Mouse (Mus musculus): Measurements from ENCODE around the gene Epm2aip1. TPM values are rescaled to one million over a fixed set of nuclear protein-coding genes. Genes with fewer than 3 reads are reported as not detected.
A peak's percentile ranks its signal among the peaks of the same experiment; 100 is the strongest.

Epm2aip1 gene
- polyA plus RNA-seq, 1 experiment from 2014 or later, result 26.5 TPM

DNA sequence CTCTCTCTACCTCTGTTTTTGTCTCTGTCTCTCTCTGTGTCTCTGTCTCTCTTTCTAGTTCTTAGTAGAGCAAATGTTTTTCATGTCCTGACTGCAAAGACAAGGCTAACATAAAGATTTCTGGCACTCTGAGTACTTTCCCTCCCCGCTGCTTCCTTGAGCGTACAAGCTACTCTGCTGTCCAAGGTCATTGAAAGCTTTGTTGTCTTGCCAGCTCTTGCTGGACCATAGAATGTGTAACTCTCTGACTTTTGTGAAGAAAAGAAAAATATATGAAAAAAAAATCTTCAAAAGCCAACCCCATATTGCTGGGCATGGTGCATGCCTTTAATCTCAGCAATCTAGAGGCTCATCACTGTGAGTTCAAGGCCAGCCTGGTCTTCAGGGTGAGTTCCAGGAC, 26.9 kb downstream of the Epm2aip1 start:
- Histone ChIP-seq H3K4me3 (ENCODE audit: low read length) (no peak overlapping the region), H3K36me3 (ENCODE audit: insufficient read depth, low read length) (no peaks in the 10 kb centered on the region), H3K4me1 (ENCODE audit: insufficient read depth, low read length) (no peaks in the 10 kb centered on the region), H3K9me3 (ENCODE audit: low read length) (no peaks in the 10 kb centered on the region), H3K27me3 (ENCODE audit: insufficient read depth, low read length) (no peaks in the 10 kb centered on the region), H3K27ac (ENCODE audit: low read length) (no peak overlapping the region; the same call in 1 of the 2 replicates), H3K4me2 (replicated peaks; ENCODE audit: low read depth, low read length) (no peak overlapping the region), H3K9ac (replicated peaks; ENCODE audit: low read length) (no peak overlapping the region)
- no peak for ATAC-seq (ENCODE audit: low FRiP score, low TSS enrichment)
- 66% methylated on average over 2 of the region's 2 CpGs for WGBS

DNA sequence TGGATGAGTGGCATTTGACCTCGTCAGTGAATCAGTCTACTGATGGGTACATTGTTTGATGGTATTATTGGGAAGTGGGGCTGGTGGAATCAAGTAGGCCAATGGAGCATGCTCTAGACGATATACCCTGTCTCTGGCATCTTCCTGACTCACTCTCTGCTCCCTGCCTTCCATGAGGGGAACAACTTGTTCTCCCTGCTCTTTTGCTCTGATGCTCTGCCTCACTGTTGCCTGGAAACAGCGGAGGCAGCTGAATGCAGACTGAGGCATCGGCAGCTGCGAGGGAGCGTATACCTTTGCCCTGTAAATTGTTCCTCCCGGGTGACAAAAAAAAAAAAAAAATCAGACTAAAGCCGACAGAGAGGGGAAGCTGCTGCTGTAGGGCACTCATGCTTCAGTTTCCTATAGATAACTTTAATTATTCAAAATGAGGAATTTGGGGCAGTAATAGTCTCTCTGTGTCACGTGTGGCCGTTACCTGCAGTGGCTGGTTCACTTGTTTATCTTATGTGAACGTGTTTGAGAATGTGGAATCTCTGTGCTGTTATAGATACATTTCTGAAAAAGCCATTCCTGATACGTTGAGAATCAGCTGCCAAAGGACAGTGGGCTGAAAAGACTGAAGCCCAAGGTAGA, 30.6 kb downstream of the Epm2aip1 start:
- Histone ChIP-seq H3K27ac (ENCODE audit: low read length) (no peak overlapping the region), H3K27me3 (ENCODE audit: insufficient read depth, low read length) (no peaks in the 10 kb centered on the region)
- no peak for ATAC-seq (ENCODE audit: low FRiP score, low TSS enrichment)

DNA sequence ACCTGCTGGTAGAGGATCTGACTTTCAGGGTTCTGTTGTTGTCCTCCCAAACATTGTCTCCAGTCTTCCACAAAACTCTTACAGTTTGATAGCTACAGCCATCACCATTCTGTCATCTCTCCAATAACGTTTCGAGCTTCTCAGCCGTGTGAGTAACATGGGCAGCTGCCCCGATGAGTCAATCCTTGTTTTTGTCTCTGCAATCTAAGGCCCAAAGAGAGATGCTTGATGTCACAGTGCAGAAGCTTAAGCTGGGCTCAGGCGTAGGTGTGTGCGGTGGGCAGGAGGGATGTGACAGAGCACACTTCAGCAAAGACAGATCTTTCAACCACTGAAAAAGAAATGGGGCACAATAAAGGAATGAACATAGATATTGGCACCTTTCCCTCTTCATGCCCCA, 32.3 kb downstream of the Epm2aip1 start:
- Histone ChIP-seq H3K27me3 (ENCODE audit: insufficient read depth, low read length) (peaks cover under 1% of the 10 kb centered on the region; the same call in 1 of the 2 replicates), H3K36me3 (ENCODE audit: insufficient read depth, low read length) (no peaks in the 10 kb centered on the region), H3K4me3 (ENCODE audit: low read length) (no peak overlapping the region), H3K9me3 (ENCODE audit: low read length) (no peaks in the 10 kb centered on the region), H3K9ac (replicated peaks; ENCODE audit: low read length) (no peak overlapping the region), H3K4me1 (ENCODE audit: insufficient read depth, low read length) (no peaks in the 10 kb centered on the region), H3K27ac (ENCODE audit: low read length) (no peak overlapping the region), H3K4me2 (replicated peaks; ENCODE audit: low read depth, low read length) (no peak overlapping the region)
- 90% methylated on average over 6 of the region's 6 CpGs for WGBS
- ATAC-seq (ENCODE audit: low FRiP score, low TSS enrichment), result no peak

More for the DNA sequence above, 30.6 kb downstream of the Epm2aip1 start:
- 73% methylated on average over 12 of the region's 12 CpGs for whole genome bisulfite sequencing
- Histone ChIP-seq H3K4me3 (ENCODE audit: low read length) (no peak overlapping the region), H3K9me3 (ENCODE audit: low read length) (no peaks in the 10 kb centered on the region), H3K4me2 (replicated peaks; ENCODE audit: low read depth, low read length) (no peak overlapping the region), H3K36me3 (ENCODE audit: insufficient read depth, low read length) (no peaks in the 10 kb centered on the region), H3K4me1 (ENCODE audit: insufficient read depth, low read length) (no peaks in the 10 kb centered on the region), H3K9ac (replicated peaks; ENCODE audit: low read length) (no peak overlapping the region)

DNA sequence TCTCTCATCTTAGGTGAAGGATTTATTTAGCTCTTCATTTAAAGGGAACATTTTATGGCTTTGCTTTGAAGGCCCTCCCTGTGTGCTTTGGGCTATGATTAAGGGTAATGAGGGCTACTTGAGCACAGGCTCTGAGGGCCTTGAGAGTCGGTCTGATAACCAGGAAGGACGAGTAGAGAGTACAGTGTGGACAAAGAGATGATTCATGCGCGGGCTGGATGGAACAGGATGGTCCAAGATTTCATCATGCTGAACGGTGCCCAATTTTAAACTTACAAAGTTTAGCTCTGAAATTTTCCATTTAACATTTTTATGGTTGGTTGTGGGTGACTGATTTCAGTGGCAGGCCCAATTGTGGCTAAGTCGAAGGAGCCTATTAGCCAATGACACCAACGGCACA, 34.4 kb downstream of the Epm2aip1 start:
- H3K4me1 ChIP-seq (ENCODE audit: insufficient read depth, low read length), result peaks cover under 1% of the 10 kb centered on the region
- WGBS, result 71% methylated on average over 7 of the region's 7 CpGs
- H3K27me3 ChIP-seq (ENCODE audit: insufficient read depth, low read length), result peaks cover 17% of the 10 kb centered on the region
- H3K27ac ChIP-seq (ENCODE audit: low read length), result no peak overlapping the region
- peaks cover 12% of the 10 kb centered on the region for H3K9me3 ChIP-seq (ENCODE audit: low read length)
- no peak overlapping the region for H3K4me3 ChIP-seq (ENCODE audit: low read length)
- H3K9ac ChIP-seq (replicated peaks; ENCODE audit: low read length), result no peak overlapping the region
- ATAC-seq (ENCODE audit: low FRiP score, low TSS enrichment), result no peak
- H3K36me3 ChIP-seq (ENCODE audit: insufficient read depth, low read length), result no peaks in the 10 kb centered on the region
- H3K4me2 ChIP-seq (replicated peaks; ENCODE audit: low read depth, low read length), result no peak overlapping the region

DNA sequence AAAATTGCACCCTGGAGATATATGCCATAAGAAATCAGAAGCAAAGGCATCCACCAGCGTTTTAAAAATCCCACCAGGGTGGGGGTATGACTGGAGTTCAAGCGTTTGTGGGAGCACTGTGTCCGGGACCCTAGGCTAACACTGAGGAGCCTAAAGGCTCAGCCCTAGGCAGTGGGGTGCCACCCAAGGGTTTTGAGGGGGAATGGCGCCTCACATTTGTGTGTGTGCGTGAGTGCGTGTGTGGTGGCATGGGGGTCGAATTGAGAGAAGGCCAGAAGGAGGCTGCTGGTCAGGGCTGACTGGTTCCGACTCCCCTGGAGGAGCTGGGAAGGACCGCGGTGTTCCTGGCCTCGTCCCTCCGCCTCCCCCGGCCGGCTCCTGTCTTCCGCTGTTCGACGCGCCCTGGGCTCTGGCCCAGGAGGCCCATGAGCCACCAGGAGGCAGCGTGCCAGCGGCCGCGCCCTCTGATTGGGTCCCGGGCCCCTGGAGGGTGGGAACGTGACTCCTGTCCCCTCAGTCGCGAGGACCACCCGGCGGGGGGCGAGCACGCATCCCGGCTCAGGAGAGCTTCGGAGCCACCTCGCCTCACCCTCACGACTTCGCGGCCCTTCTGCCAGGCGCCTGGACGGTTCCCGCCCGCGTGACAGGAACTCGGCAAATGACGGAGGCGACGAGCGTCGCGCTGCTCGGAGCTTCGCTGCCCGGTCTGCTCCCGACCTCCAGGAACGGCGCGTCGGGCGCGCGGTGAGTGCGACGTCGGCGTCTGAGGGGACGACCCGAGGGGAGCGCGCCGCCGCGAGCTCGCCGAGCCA, 39.5 kb downstream of the Epm2aip1 start, which contains the start of gene Trank1:
Trank1 (plus strand) TSS at position 709 of the 812 bp plus-strand sequence.
- 7% methylated on average over 63 of the region's 72 CpGs for WGBS
- Histone ChIP-seq H3K9ac (replicated peaks; ENCODE audit: low read length) (peak within 1 kb of the TSS; percentile 39), H3K4me3 (ENCODE audit: low read length) (peak within 1 kb of the TSS; percentile 54), H3K4me1 (ENCODE audit: insufficient read depth, low read length) (peaks cover 19% of the 10 kb centered on the region), H3K9me3 (ENCODE audit: low read length) (peaks cover 17% of the 10 kb centered on the region), H3K36me3 (ENCODE audit: insufficient read depth, low read length) (no peaks in the 10 kb centered on the region), H3K27ac (ENCODE audit: low read length) (no peak within 1 kb of the TSS), H3K4me2 (replicated peaks; ENCODE audit: low read depth, low read length) (peak within 1 kb of the TSS; percentile 84), H3K27me3 (ENCODE audit: insufficient read depth, low read length) (peaks cover 53% of the 10 kb centered on the region)
- ATAC-seq (ENCODE audit: low FRiP score, low TSS enrichment), result peak; percentile 79

DNA sequence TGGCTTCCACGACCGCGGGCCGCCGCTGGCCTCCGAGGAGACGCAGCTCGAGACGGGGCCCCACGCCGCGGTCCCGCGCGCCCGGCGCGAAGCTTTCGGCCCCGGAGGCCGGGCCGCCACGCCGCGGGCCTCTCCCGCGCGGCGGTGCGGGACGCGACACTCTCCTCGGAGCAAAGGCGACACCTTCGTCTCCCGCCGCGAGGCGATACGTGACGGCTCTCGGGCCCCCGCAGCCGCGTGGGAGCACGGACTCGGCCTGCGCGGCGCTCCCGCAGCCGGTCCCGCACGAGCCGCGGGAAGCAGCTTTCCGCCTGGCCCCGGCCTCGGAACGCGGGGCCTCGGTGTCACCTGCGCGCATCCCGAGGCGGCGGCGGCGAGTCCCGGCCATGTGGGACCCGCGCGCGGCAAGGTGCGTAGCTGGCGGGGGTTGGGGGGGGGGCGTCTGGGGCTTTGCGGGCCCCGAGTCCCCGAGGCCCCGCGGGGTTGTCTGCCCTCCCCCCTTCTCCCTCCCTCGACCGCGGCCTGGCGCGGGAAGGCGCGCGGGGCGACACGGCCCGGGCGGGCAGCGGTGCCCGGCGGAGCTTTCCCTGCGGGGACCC, 40.2 kb downstream of the Epm2aip1 start:
- peak overlapping the region; percentile 84 for H3K4me2 ChIP-seq (replicated peaks; ENCODE audit: low read depth, low read length)
- peaks cover 53% of the 10 kb centered on the region for H3K27me3 ChIP-seq (ENCODE audit: insufficient read depth, low read length)
- peaks cover 19% of the 10 kb centered on the region for H3K4me1 ChIP-seq (ENCODE audit: insufficient read depth, low read length)
- peak; percentile 32; the same call in 1 of the 2 replicates for ATAC-seq (ENCODE audit: low FRiP score, low TSS enrichment)
- peak overlapping the region; percentile 39 for H3K9ac ChIP-seq (replicated peaks; ENCODE audit: low read length)
- peaks cover 17% of the 10 kb centered on the region for H3K9me3 ChIP-seq (ENCODE audit: low read length)
- 1% methylated on average over 56 of the region's 98 CpGs for WGBS
- peak overlapping the region; percentile 54 for H3K4me3 ChIP-seq (ENCODE audit: low read length)
- no peak overlapping the region for H3K27ac ChIP-seq (ENCODE audit: low read length)
- H3K36me3 ChIP-seq (ENCODE audit: insufficient read depth, low read length), result no peaks in the 10 kb centered on the region

DNA sequence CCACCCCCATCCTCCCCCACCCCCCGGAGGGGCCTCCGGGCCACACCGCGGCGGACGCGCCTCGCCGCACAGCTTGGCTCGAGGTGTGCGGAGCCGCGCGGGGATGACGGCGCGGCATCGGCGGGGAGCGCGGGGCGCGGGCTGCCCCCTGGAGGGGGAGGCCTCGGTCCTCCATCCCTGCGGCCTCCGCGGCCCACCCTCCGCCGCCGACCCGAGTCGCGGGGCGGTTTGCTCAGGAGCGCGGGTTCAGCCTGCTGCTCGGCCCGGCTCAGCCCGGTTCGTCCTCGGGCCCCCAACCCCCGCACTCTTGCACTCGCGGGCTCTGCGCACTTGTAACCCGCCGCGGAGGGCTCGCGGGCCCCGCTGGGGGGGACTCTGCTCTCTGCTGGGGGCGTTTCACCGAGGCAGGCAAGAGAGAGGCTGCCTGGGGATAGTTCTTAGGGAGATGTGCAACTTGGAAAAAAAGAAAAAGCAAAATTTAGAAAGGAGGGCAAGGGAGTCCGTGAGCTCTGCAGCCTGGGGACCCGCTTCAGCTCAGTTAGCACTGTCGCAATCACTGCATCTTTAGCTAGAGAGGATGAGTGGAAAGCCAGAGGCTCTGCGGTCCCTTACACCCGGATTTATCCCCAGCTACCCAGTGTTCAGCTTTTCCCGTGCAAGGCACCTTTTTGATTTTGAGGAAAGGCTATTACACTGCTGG, 40.9 kb downstream of the Epm2aip1 start:
- no peak overlapping the region for H3K27ac ChIP-seq (ENCODE audit: low read length)
- no peaks in the 10 kb centered on the region for H3K36me3 ChIP-seq (ENCODE audit: insufficient read depth, low read length)
- peak; percentile 44; the same call in 1 of the 2 replicates for ATAC-seq (ENCODE audit: low FRiP score, low TSS enrichment)
- H3K4me1 ChIP-seq (ENCODE audit: insufficient read depth, low read length), result peaks cover 19% of the 10 kb centered on the region
- H3K27me3 ChIP-seq (ENCODE audit: insufficient read depth, low read length), result peaks cover 53% of the 10 kb centered on the region
- H3K9me3 ChIP-seq (ENCODE audit: low read length), result peaks cover 17% of the 10 kb centered on the region
- H3K4me2 ChIP-seq (replicated peaks; ENCODE audit: low read depth, low read length), result peak overlapping the region; percentile 84
- peak overlapping the region; percentile 39 for H3K9ac ChIP-seq (replicated peaks; ENCODE audit: low read length)
- peak overlapping the region; percentile 54 for H3K4me3 ChIP-seq (ENCODE audit: low read length)
- under 1% methylated on average over 23 of the region's 59 CpGs for WGBS

DNA sequence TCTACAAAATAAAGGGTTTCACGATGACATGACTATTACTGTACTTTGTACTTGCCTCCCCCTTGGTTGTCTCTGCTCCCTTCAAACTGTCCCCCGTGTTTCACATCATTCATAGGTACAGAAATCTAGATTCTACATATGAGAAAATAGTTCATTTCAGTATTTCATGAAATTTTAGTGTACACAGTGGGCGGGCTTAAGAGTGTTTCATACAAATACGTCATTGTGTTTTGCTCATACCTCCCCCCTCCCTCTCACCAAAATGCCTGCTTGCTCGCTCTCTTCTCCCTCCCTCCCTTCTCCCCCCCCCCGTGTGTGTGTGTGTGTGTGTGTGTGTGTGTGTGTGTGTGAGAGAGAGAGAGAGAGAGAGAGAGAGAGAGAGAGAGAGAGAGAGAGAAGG, 41.6 kb downstream of the Epm2aip1 start:
- Histone ChIP-seq H3K4me3 (ENCODE audit: low read length) (no peak overlapping the region), H3K36me3 (ENCODE audit: insufficient read depth, low read length) (no peaks in the 10 kb centered on the region), H3K4me2 (replicated peaks; ENCODE audit: low read depth, low read length) (no peak overlapping the region), H3K27ac (ENCODE audit: low read length) (no peak overlapping the region), H3K4me1 (ENCODE audit: insufficient read depth, low read length) (peaks cover 19% of the 10 kb centered on the region), H3K27me3 (ENCODE audit: insufficient read depth, low read length) (peaks cover 53% of the 10 kb centered on the region), H3K9ac (replicated peaks; ENCODE audit: low read length) (no peak overlapping the region), H3K9me3 (ENCODE audit: low read length) (peaks cover 17% of the 10 kb centered on the region)
- ATAC-seq (ENCODE audit: low FRiP score, low TSS enrichment), result no peak
- WGBS, result 14% methylated on average over 5 of the region's 6 CpGs

DNA sequence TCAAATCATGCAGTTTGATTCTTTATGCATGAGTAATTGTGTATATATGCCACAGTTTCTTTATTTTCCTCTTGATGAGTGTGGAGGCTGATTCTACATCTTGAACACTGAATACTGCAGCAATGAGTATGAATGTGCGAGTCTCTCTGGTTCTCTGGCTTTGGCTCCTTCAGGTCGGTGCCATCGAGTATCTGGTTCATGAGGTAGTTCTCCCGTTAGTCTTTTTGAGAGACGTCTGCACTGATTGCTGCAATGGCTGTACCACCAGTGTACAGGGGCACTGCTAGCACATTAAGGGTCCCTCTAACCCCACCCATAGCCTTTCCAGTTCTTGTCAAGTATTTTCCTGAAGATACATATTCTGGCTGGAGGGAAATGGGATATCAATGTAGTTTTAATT, 42.1 kb downstream of the Epm2aip1 start:
- peaks cover 53% of the 10 kb centered on the region for H3K27me3 ChIP-seq (ENCODE audit: insufficient read depth, low read length)
- no peak for ATAC-seq (ENCODE audit: low FRiP score, low TSS enrichment)
- WGBS, result 24% methylated on average over 5 of the region's 5 CpGs

More for the DNA sequence above, 42.1 kb downstream of the Epm2aip1 start:
- H3K4me2 ChIP-seq (replicated peaks; ENCODE audit: low read depth, low read length), result no peak overlapping the region
- H3K4me1 ChIP-seq (ENCODE audit: insufficient read depth, low read length), result peaks cover 19% of the 10 kb centered on the region
- H3K4me3 ChIP-seq (ENCODE audit: low read length), result no peak overlapping the region
- no peak overlapping the region for H3K27ac ChIP-seq (ENCODE audit: low read length)
- no peak overlapping the region for H3K9ac ChIP-seq (replicated peaks; ENCODE audit: low read length)
- no peaks in the 10 kb centered on the region for H3K36me3 ChIP-seq (ENCODE audit: insufficient read depth, low read length)
- H3K9me3 ChIP-seq (ENCODE audit: low read length), result peaks cover 17% of the 10 kb centered on the region

Measured in kidney, embryonic 16.5 days (tissue).